In genomic region chr13:29370731-29371465, GRCm38 (mm10) we compare ENCODE assay signal across 12 mouse cellular contexts.
DNase-seq lines count a peak whose midpoint lies in the region; ATAC-seq and TF ChIP-seq lines count a peak whose summit lies in the region.
"Had no signal": no experiment of that assay in that cellular context is flagged by ENCODE, and none has a peak within 500 bp of the region (broad histone marks: within the 10 kb centered on the region; RNA-seq: fewer than 3 reads in every experiment).

No protein-coding gene starts in this region.

- peak; percentile 94 for ATAC-seq in forebrain, embryonic 13.5 days
- peak; percentile 94 for ATAC-seq in midbrain, embryonic 12.5 days (ENCODE audit: low FRiP score, low read depth)
- ATAC-seq in liver, embryonic 12.5 days, result no peak

- no peak for TF ChIP-seq CTCF in layer of hippocampus, adult 2 months (conservative IDR thresholded peaks at IDR 0.05)
- TF ChIP-seq CTCF in thymus, adult 2 months (IDR thresholded peaks at IDR 0.05; ENCODE audit: borderline replicate concordance, control insufficient read depth, extremely low read depth, insufficient read depth, low read length, poor library complexity), result no peak

- no peak for TF ChIP-seq POLR2A in thymus, adult 2 months (IDR thresholded peaks at IDR 0.05; ENCODE audit: control insufficient read depth, extremely low read depth, insufficient read depth, low read length, poor library complexity)

- peak in 1 of 2 experiments; percentile 19 for DNase-seq in layer of hippocampus, adult 2 months (ENCODE audit: low spot score in 2 of 2)
- no peak for DNase-seq in layer of hippocampus, adult 11-12 months (ENCODE audit: low spot score)
- DNase-seq in thymus, adult 2 months, result no peak
- DNase-seq in cerebellum, postnatal 4 days (ENCODE audit: low spot score in 2 of 2), result no peak
- DNase-seq in adipocyte (ENCODE audit: low spot score), result no peak
- DNase-seq: adrenal gland, adult 8-10 months; cerebellum, adult 9-11 months; heart, postnatal 10 days had no signal

- H3K9ac ChIP-seq in forebrain, embryonic 13.5 days, result no peak overlapping the region
- H3K9ac ChIP-seq in midbrain, embryonic 12.5 days (replicated peaks), result no peak overlapping the region
- no peak overlapping the region for H3K9ac ChIP-seq in liver, embryonic 12.5 days
- H3K9ac ChIP-seq: limb, embryonic 15.5 days had no signal

- peak overlapping the region; percentile 48 for H3K27ac ChIP-seq in layer of hippocampus, adult 2 months
- H3K27ac ChIP-seq in forebrain, embryonic 13.5 days, result peak overlapping the region; percentile 97
- H3K27ac ChIP-seq in midbrain, embryonic 12.5 days (replicated peaks), result peak overlapping the region; percentile 93
- H3K27ac ChIP-seq in thymus, adult 2 months (ENCODE audit: control insufficient read depth, insufficient read depth, low read length), result no peak overlapping the region
- H3K27ac ChIP-seq in liver, embryonic 12.5 days, result no peak overlapping the region
- H3K27ac ChIP-seq: limb, embryonic 15.5 days had no signal

- no peak overlapping the region for H3K4me3 ChIP-seq in layer of hippocampus, adult 2 months
- H3K4me3 ChIP-seq in forebrain, embryonic 13.5 days, result no peak overlapping the region
- H3K4me3 ChIP-seq in midbrain, embryonic 12.5 days, result no peak overlapping the region
- no peak overlapping the region for H3K4me3 ChIP-seq in thymus, adult 2 months (ENCODE audit: control insufficient read depth, insufficient read depth, low read length)
- H3K4me3 ChIP-seq in liver, embryonic 12.5 days, result no peak overlapping the region
- H3K4me3 ChIP-seq: limb, embryonic 15.5 days had no signal

- peak overlapping the region; percentile 45 for H3K4me2 ChIP-seq in forebrain, embryonic 13.5 days
- H3K4me2 ChIP-seq in midbrain, embryonic 12.5 days (replicated peaks), result 0 out of 2 replicates have a peak overlapping the region, but pooled peaks have one; percentile 16
- H3K4me2 ChIP-seq in liver, embryonic 12.5 days, result no peak overlapping the region
- H3K4me2 ChIP-seq: limb, embryonic 15.5 days had no signal

- no peaks in the 10 kb centered on the region for H3K36me3 ChIP-seq in forebrain, embryonic 13.5 days (ENCODE audit: poor library complexity, severe bottlenecking)
- H3K36me3 ChIP-seq in midbrain, embryonic 12.5 days, result no peaks in the 10 kb centered on the region
- no peaks in the 10 kb centered on the region for H3K36me3 ChIP-seq in thymus, adult 2 months (ENCODE audit: control insufficient read depth, insufficient read depth, low read length)
- no peaks in the 10 kb centered on the region for H3K36me3 ChIP-seq in liver, embryonic 12.5 days
- H3K36me3 ChIP-seq: limb, embryonic 15.5 days had no signal

- H3K27me3 ChIP-seq in forebrain, embryonic 13.5 days, result no peaks in the 10 kb centered on the region
- no peaks in the 10 kb centered on the region for H3K27me3 ChIP-seq in midbrain, embryonic 12.5 days
- H3K27me3 ChIP-seq in thymus, adult 2 months (ENCODE audit: control insufficient read depth, insufficient read depth, low read length), result no peaks in the 10 kb centered on the region
- H3K27me3 ChIP-seq in liver, embryonic 12.5 days (replicated peaks), result no peaks in the 10 kb centered on the region
- H3K27me3 ChIP-seq: limb, embryonic 15.5 days had no signal

- no peaks in the 10 kb centered on the region for H3K9me3 ChIP-seq in forebrain, embryonic 13.5 days (replicated peaks)
- no peaks in the 10 kb centered on the region for H3K9me3 ChIP-seq in midbrain, embryonic 12.5 days
- H3K9me3 ChIP-seq in liver, embryonic 12.5 days (replicated peaks), result no peaks in the 10 kb centered on the region
- H3K9me3 ChIP-seq: limb, embryonic 15.5 days had no signal

- peaks cover 65% of the 10 kb centered on the region for H3K4me1 ChIP-seq in forebrain, embryonic 13.5 days
- peaks cover 56% of the 10 kb centered on the region for H3K4me1 ChIP-seq in midbrain, embryonic 12.5 days
- no peaks in the 10 kb centered on the region for H3K4me1 ChIP-seq in thymus, adult 2 months (replicated peaks; ENCODE audit: control insufficient read depth, insufficient read depth, low read length)
- H3K4me1 ChIP-seq in liver, embryonic 12.5 days, result no peaks in the 10 kb centered on the region

- 1% methylated on average over 5 of the region's 5 CpGs for WGBS in forebrain, embryonic 13.5 days
- 5% methylated on average over 5 of the region's 5 CpGs for WGBS in midbrain, embryonic 12.5 days
- WGBS in thymus, adult 2 months, result 84% methylated on average over 5 of the region's 5 CpGs
- 44% methylated on average over 5 of the region's 5 CpGs for WGBS in liver, embryonic 12.5 days (ENCODE audit: insufficient replicate concordance)

Comparison
In these comparisons a context has a peak if more than half of its experiments do, and no peak if none do; other contexts are left out.
1. H3K27ac ChIP-seq: peak in layer of hippocampus, adult 2 months (single experiment), forebrain, embryonic 13.5 days (single experiment) and midbrain, embryonic 12.5 days (single experiment); none in thymus, adult 2 months (single experiment) and liver, embryonic 12.5 days (single experiment).